Mouse (Mus musculus): ENCODE measurements around the gene Sh3d19.
"Not testable (repeated sequence)": the region's sequence is repeated elsewhere in the genome, so short reads cannot be mapped to it uniquely, and the experiment has no call there.

The Sh3d19 gene

DNA sequence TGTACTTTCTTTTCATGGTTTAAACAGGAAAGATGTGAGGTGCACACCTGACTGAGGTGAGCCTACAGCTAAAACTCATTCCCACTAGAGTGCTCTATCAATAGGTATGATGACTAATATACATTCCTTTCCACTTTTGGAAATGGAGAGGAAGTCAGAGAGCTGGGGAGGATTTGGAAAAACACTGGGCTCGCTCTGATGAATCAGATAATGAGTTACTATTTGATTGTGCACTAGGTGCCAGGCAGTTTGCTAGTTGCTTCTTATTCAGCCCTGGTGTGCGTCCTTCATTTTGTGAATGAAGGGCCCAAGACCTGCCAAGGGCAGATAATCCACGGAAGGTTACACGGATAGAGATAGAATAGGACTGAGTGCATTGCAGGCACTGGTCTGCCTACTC, 9.1 kb downstream of the Sh3d19 start:
- in situ Hi-C loops (cut with MboI, MseI): no loop called here

DNA sequence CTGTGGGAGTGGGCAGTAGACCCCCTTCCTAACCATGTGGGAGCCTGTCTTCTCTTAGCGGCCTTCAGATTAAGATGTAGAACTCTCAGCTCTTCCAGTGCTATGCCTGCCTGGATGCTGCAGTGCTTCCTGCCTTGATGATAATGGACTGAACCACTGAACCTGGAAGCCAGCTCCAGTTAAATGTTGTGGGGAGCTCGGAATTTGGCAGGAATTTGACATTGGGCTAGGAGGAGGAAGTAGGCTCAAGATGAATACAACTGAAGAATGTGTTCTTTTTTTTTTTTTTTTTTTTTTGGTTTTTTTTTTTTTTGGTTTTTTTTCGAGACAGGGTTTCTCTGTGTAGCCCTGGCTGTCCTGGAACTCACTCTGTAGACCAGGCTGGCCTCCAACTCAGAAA, 10.9 kb downstream of the Sh3d19 start:
- in situ Hi-C loops (cut with MboI, MseI): not testable (repeated sequence)

GRCm38 (mm10) chr3:85984537-85984936, 13.6 kb downstream of the Sh3d19 start:
- in situ Hi-C loops (cut with MboI, MseI): no loop called here

DNA sequence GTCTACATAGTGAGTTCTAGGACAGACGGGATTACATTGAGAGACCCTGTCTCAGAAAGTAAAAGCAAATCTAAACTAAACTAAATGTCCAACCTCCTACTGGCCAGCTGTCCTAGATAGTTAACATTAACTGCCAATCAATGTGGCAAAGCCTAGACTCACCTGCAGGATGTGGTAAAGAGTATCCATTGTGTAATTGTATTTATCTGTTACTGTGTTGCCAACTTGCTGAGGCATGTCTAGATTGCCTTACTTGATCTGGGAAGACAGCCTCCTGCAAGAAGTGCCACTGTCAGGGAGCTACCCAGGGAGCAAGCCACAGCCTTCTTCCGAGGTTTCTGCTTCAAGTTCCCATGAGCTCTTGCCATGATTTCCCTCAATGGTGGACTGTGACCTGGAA, 16.3 kb downstream of the Sh3d19 start:
- in situ Hi-C loops (cut with MboI, MseI): no loop called here

GRCm38 (mm10) chr3:85991140-85991801, 20.4 kb downstream of the Sh3d19 start:
- in situ Hi-C loops (cut with MboI, MseI): no loop called here

DNA sequence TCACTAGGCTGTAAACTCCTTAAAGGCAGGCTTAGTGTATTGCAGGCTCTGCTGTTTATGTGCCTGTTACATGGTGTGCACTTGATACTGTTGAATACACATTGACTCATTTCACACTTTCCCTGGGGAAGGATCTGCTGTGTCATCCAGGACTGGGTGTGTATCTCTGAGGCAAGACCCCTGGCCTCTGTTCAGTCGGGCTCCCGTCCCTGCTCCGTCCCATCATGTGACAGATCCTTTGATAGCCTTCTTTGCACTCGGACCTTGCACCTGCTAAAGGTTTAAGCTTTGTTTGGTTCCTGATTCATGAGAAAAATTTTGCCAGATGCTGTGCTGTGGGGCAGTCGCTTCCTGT, 20.9 kb downstream of the Sh3d19 start:
- in situ Hi-C loops (cut with MboI, MseI): no loop called here

GRCm38 (mm10) chr3:85993744-85994143, 22.8 kb downstream of the Sh3d19 start:
- in situ Hi-C loops (cut with MboI, MseI): no loop called here

DNA sequence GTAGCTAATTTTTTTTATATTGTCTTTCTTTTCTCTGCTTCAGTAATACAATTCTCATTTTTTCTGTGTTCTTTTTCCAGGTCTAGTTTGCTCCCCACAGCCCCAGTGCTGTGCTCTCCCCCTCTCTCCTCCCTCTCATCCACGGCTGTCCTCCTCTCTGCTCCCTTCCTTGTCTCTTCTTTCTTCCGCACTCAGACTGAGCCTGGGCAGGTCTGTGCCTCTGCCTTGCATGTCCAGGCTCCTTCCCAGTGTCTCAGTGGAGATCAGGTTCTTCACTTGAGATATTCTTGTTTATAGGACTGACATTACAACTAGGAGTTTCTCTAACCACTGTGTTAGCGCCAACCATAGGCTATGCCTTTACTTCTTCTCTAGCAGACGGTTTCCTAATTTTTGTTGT, 23.7 kb downstream of the Sh3d19 start:
- in situ Hi-C loops (cut with MboI, MseI): no loop called here

GRCm38 (mm10) chr3:86001271-86001670, 30.4 kb downstream of the Sh3d19 start:
- in situ Hi-C loops (cut with MboI, MseI): no loop called here

DNA sequence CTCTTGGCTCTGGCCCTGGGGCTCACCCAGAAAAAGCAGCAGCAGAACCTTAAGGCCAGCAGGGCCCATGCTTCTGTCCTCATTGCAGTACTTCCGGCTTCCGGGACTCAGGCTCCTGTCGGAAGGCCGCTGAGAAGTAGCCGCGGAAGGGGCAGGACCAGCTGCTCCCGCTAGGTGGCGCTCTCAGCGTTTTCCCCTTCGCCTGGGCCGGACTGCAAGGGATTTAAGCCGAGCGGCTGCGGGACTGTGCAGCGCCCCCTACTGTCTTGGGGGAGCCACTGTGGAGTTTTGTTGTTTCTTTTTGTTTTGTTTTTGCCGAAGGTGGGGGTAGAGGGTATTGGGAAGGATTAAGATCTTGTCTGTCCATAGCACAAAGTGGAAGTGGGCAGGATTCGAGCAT, 31.5 kb downstream of the Sh3d19 start, which contains the start of gene Prss48:
Gene Prss48 (minus strand): TSS at position 69 of the 400 bp plus-strand sequence.
- in situ Hi-C loops (cut with MboI, MseI): no loop called here

- in situ Hi-C loops (cut with MboI, MseI): no loop called here
Measured at GRCm38 (mm10) chr3:86002940-86003339, 32.0 kb downstream of the Sh3d19 start.

DNA sequence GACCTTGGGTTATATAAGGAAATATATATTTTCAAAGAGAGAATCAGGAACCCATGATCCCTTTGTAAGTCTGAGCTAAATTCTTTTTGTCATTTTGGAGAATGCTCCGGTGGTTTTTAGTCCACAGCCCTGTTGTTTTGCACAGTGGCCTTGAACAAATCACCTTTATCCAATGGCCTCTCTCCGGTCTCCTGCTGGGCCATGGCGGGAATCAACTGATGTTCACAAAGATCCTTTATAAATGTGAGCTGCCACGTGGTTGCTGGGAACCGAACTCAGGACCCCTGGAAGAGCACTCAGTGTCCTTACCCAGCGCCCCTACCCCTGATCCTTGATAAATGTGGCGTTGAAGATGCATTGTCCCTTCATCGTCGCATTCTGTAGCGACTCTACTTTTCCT, 33.8 kb downstream of the Sh3d19 start:
- in situ Hi-C loops (cut with MboI, MseI): no loop called here

DNA sequence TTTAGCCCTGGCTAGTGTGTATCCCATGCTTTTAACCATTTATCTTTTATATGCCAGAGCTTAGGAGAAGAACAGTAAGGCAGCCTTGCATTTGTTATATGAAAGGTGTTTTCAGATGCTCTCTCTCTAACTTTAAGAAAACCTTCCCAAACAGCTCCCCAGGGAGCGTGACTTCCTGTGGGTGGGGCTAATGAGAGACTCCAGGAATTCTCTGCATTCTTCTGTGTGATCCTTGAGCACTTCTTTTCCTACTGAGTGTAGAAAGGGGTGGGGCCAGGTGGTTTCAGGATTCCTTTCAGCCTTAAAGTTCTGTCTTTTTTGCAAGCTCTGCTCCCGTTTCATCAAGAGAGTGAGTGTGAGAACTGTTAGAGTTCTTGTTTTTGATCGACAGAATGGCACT, 39.7 kb downstream of the Sh3d19 start:
- in situ Hi-C loops (cut with MboI, MseI): no loop called here

DNA sequence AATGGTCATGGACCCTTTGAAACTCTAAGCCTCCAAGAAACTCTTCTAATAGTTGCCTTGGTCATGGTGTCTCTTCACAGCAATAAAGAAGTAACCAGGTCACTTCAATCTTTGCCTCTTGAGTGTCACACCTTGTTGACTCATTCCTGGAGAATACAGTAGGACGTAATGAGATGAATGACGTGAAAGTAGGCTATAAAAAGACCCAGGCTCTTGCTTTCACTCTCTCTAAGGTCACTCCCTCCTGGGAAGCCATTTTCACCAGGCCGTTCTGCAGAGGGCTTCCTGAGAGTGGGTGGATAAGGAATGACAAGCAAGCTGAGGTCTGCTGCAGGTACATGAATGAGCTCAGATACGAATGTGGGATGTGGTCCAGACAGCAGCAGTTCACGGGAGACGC, 40.5 kb downstream of the Sh3d19 start:
- in situ Hi-C loops (cut with MboI, MseI): no loop called here

GRCm38 (mm10) chr3:86011833-86012232, 40.9 kb downstream of the Sh3d19 start:
- in situ Hi-C loops (cut with MboI, MseI): no loop called here

DNA sequence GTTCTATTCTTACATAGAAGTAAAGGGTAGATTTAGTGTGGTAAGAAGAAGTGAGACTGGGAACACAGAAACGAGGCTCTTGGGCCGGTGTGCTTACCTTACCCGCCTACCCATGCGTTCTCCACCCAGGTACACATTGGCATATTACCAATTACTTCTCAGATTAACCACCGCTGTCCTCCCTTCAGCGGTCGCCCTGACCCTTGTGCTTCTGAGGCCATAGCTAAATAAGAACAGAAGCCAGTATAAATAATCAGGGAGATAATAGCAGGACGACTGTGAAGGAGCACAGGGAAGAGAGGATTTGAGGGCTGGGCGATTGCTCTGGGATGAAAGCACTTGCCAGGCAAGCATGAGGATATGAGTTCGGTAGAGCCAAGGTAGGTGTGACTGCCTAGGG, 42.9 kb downstream of the Sh3d19 start:
- in situ Hi-C loops (cut with MboI, MseI): no loop called here

DNA sequence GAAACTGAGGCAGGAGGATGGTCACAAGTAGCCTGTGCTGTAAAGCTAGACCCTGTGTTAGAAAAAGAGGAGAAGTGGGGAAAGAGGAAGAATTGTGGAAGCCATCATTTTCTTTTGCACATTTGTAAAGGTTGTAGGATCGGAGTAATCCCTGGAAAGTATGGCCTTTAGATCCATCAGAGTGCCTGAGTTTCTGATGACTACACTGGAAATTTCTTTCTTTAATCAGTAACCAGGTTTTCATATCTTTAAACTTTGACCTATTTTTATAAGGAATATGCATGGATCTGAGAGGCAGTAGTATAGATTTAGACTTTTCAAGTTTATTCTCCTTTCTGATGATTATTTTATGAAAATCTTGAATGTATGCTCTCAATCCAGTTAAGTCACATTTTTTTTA, 46.1 kb downstream of the Sh3d19 start:
- in situ Hi-C loops (cut with MboI, MseI): no loop called here

- in situ Hi-C loops (cut with MboI, MseI): no loop called here
Measured at GRCm38 (mm10) chr3:86017484-86017883, 46.6 kb downstream of the Sh3d19 start.

GRCm38 (mm10) chr3:86020921-86021650, 50.2 kb downstream of the Sh3d19 start:
- in situ Hi-C loops (cut with MboI, MseI): no loop called here

DNA sequence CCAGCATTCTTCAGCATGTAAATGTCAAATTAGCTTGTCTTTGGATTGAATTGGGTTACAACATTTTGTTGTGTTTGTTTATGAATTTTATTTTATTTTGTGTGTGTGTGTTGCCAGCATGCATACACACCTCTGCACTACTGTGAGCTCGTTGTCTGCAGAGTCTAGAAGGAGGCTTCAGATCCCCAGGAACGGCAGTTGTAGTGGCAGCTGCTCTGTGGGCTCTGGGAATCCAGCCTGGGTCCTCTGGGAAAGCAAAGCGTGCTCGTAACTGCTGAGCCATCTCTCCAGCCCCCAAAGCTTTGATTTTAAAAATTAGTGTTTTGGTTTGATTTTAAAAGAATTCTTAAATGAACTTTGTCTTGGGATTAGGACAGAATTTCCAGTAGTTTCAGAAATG, 50.7 kb downstream of the Sh3d19 start:
- in situ Hi-C loops (cut with MboI, MseI): no loop called here

DNA sequence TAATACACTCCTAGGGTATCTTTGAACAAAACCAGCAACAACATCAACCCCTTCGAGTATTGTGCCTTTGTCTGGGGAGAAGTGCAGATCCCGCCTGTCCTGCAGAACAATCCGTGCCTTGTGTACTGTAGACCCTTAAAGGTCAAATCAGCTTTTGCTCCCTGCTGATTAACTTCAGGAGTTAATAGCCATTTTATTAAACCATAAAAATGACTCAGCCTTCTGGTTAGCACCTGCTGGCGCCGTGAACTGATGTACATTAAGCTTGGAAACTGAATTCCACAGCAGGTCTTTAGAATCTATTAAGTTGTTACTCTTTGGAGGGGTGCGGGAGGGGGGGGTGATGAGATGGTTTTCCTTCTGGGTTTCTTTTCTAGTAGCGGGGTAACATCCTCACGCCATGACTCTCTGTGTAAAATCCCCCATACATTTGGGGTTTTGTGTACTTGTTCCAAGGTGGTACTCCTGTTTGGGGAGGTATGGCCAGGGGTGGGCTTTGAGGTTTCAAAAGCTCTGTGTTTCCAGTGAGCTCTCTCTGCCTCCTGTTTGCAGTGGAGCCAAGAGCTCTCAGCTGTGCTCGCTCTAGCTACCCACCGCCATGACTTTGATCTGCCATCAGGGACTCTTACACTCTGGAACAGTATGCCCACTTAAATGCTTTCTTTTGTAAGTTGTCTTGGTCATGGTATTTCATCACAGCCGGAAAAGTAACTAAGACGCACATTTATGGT, 53.3 kb downstream of the Sh3d19 start:
- in situ Hi-C loops (cut with MboI, MseI): no loop called here

DNA sequence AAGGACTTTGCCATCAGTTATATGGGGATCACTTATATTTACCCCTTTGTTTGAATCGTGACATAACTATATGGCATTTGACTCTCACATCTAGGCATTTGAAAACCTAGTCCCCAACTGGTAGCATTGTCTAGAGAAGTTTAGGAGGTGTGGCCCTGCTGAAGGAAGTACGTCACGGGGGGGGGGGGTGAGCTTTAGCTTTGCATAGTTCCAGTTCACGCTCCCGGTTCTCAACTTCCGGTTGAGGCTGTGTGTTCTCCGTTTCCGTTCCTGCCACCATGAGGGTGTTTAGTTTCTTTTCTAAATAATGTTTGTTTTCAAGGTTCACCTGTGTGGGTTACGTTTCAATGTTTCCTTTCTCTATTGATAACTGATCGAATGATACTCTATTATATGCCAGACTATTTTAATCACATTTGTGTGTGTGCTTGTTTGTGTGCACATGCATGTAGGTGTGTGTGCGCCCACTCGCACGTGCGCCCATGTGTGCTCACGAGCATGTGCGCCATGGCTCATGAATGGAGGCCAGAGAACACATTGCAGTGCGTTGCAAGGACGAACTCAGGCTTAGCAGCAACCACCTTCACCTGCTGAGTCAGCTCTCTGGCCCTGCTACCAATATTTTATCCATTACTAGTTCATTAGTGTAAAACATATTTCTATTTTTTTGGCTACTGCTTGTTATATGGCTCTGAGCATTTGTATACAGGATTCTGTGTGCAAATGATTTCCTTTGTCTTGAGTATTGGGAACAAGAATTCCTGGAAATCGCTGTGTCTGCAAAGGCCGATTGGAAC, 54.6 kb downstream of the Sh3d19 start:
- in situ Hi-C loops (cut with MboI, MseI): no loop called here
